Mouse (Mus musculus) embryonic facial prominence, embryonic 14.5 days (tissue): ENCODE results near the gene Cdkl1. TPM values are rescaled to one million over a fixed set of nuclear protein-coding genes. Genes with fewer than 3 reads are reported as not detected.

Experiments
- ATAC-seq: fragments of 200-750 bp; cut with Nextera tagmentation; 2 replicates; pipeline ENCODE4 v1.8.0; 2017; ENCODE audit warnings: low read depth, moderate number of reproducible peaks, moderate TSS enrichment
- DNase-seq: peaks from one replicate; pipeline ENCODE4 v3.0.0-alpha.2; 2015; ENCODE audit warnings: low spot score
- H3K27ac ChIP-seq: fragments of 300-500 bp; sonication (generic); replicated peaks from 2 replicates; pipeline ENCODE4 v1.5.1; 2014; ENCODE audit warnings: low read depth, mild to moderate bottlenecking, low read length, moderate library complexity
- H3K27me3 ChIP-seq: fragments of 300-500 bp; sonication (generic); replicated peaks from 2 replicates; pipeline ENCODE4 v1.6.1; 2014; ENCODE audit warnings: low read length; ENCODE audit not compliant: control insufficient read depth, insufficient read depth
- H3K36me3 ChIP-seq: fragments of 300-500 bp; sonication (generic); 2 replicates; pipeline ENCODE4 v1.6.1; 2014; ENCODE audit warnings: low read length, mixed read lengths; ENCODE audit not compliant: control insufficient read depth, insufficient read depth
- H3K4me1 ChIP-seq: fragments of 300-500 bp; sonication (generic); 2 replicates; pipeline ENCODE4 v1.6.1; 2014; ENCODE audit warnings: antibody characterized with exemption, low read length; ENCODE audit not compliant: control insufficient read depth, insufficient read depth
- H3K4me2 ChIP-seq: fragments of 300-500 bp; sonication (generic); 2 replicates; pipeline ENCODE4 v1.6.1; 2014; ENCODE audit warnings: low read depth, mild to moderate bottlenecking, low read length, moderate library complexity, mixed read lengths
- H3K4me3 ChIP-seq: fragments of 300-500 bp; sonication (generic); 2 replicates; pipeline ENCODE4 v1.5.1; 2014; ENCODE audit warnings: low read depth, mild to moderate bottlenecking, low read length
- H3K9ac ChIP-seq: fragments of 300-500 bp; sonication (generic); 2 replicates; pipeline ENCODE4 v1.6.1; 2014; ENCODE audit warnings: low read depth, mild to moderate bottlenecking, low read length, moderate library complexity, mixed read lengths
- H3K9me3 ChIP-seq: fragments of 300-500 bp; sonication (generic); 2 replicates; pipeline ENCODE4 v1.6.1; 2016; ENCODE audit warnings: low read length; ENCODE audit not compliant: control insufficient read depth
- WGBS: fragments of 180-500 bp; shearing (Covaris S2); extraction: QIAGEN DNeasy Blood & Tissue Kit; methylation state at CpG from one replicate; pipeline ENCODE4 v1.1.7; 2014; 5-methylcytosine and 5-hydroxymethylcytosine counted together
- polyA plus RNA-seq: library from polyadenylated mRNA; unstranded; fragments of >200 nt; fragmentation: Nextera tagmentation; extraction: Ambion mirVana; gene quantifications from 2 replicates; pipeline ENCODE4 v1.2.1, GENCODE M21; 2014

Cdkl1 gene
- polyA plus RNA-seq, 1 experiment from 2014 or later: 2.9 TPM

DNA sequence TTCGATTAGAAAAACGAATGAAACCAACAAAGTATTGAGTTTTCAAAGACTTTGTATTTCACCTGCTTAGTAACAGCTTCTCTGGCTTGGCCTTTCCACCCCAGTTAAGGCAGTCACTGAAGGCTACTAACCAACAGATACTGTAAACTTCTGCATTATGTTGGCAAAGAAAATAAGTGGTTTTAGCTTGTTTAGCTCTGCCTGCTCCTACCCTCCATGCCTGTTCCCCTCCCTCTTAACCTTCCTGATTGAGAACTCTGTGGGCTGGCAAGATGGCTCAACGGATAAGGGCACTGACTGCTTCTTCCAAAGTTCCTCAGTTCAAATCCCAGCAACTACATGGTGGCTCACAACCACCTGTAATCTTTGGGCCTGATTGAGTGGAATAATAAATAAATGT, 57.1 kb downstream of the Cdkl1 start:
- DNase-seq (no peak), ATAC-seq (no peak)
- 80% methylated on average over 3 of the region's 3 CpGs for WGBS
- Histone ChIP-seq H3K36me3 (no peaks in the 10 kb centered on the region), H3K27ac (no peak overlapping the region), H3K4me1 (no peaks in the 10 kb centered on the region), H3K9me3 (no peaks in the 10 kb centered on the region), H3K4me2 (no peak overlapping the region), H3K4me3 (no peak overlapping the region), H3K27me3 (no peaks in the 10 kb centered on the region), H3K9ac (no peak overlapping the region)

GRCm38 (mm10) chr12:69733518-69733917, 57.5 kb downstream of the Cdkl1 start:
- H3K36me3 ChIP-seq: no peaks in the 10 kb centered on the region
- no peaks in the 10 kb centered on the region for H3K9me3 ChIP-seq
- WGBS: 3% methylated on average over 2 of the region's 2 CpGs
- no peak overlapping the region for H3K27ac ChIP-seq
- H3K4me3 ChIP-seq: no peak overlapping the region
- no peaks in the 10 kb centered on the region for H3K27me3 ChIP-seq
- 0 out of 2 replicates have a peak, but pooled peaks have one; percentile 55 for ATAC-seq
- H3K4me2 ChIP-seq: no peak overlapping the region
- peak; percentile 92 for DNase-seq
- H3K4me1 ChIP-seq: no peaks in the 10 kb centered on the region
- H3K9ac ChIP-seq: no peak overlapping the region

DNA sequence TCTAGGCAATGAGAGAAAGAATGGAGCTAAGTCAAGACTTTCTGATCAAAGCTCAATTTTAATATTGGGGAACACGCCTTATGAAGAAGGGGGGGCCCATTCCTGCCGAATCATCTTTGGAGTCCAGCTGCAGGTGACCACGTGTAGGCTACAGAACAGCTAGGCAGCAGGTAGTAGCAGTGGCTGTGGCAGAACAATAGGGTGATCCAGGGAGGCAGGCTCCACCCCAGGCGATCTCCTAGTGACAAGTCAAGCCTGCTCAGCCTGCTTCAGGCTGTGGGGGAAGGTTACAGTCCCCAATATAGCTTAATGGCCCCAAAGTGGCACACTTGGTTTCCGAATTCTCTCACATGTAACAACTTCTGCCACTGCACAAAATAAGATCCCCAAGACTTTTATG, 58.8 kb downstream of the Cdkl1 start:
- Histone ChIP-seq H3K4me1 (no peaks in the 10 kb centered on the region), H3K27me3 (no peaks in the 10 kb centered on the region), H3K9ac (no peak overlapping the region), H3K9me3 (no peaks in the 10 kb centered on the region), H3K36me3 (no peaks in the 10 kb centered on the region), H3K4me3 (no peak overlapping the region), H3K27ac (no peak overlapping the region), H3K4me2 (no peak overlapping the region)
- no peak for ATAC-seq
- DNase-seq: no peak
- 46% methylated on average over 5 of the region's 5 CpGs for WGBS

DNA sequence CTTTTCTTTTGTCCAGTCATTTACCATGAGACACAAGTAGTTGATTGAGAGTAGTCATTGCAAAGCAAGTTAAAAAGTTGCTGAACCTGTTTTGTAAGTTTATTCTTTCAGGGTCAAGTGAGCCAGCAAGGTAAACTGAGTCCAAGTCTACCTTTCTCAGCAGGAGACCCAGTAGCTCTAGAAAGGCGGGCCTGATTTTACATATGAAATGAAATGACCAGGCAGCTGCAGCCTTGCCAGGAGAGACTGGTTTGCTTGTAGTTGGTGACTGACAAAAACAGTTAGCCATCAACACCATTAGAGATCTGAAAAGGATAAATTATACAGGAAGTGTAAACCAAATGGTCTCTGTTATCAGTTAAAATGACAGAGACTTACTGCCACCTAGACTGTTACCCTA, 60.8 kb downstream of the Cdkl1 start:
- Histone ChIP-seq H3K4me2 (no peak overlapping the region), H3K9ac (no peak overlapping the region), H3K36me3 (no peaks in the 10 kb centered on the region), H3K9me3 (no peaks in the 10 kb centered on the region), H3K27ac (no peak overlapping the region), H3K27me3 (no peaks in the 10 kb centered on the region), H3K4me1 (peaks cover 5% of the 10 kb centered on the region), H3K4me3 (no peak overlapping the region)
- WGBS: 77% methylated on average over 1 of the region's 1 CpGs
- ATAC-seq (no peak), DNase-seq (no peak)

- no peak overlapping the region for H3K4me2 ChIP-seq
- no peaks in the 10 kb centered on the region for H3K9me3 ChIP-seq
- no peaks in the 10 kb centered on the region for H3K36me3 ChIP-seq
- H3K27ac ChIP-seq: no peak overlapping the region
- H3K4me1 ChIP-seq: peaks cover 7% of the 10 kb centered on the region
- H3K4me3 ChIP-seq: no peak overlapping the region
- WGBS: 95% methylated on average over 1 of the region's 1 CpGs
- no peak for ATAC-seq
- DNase-seq: no peak
- no peak overlapping the region for H3K9ac ChIP-seq
- no peaks in the 10 kb centered on the region for H3K27me3 ChIP-seq
Measured at GRCm38 (mm10) chr12:69729246-69729645, 61.8 kb downstream of the Cdkl1 start.

DNA sequence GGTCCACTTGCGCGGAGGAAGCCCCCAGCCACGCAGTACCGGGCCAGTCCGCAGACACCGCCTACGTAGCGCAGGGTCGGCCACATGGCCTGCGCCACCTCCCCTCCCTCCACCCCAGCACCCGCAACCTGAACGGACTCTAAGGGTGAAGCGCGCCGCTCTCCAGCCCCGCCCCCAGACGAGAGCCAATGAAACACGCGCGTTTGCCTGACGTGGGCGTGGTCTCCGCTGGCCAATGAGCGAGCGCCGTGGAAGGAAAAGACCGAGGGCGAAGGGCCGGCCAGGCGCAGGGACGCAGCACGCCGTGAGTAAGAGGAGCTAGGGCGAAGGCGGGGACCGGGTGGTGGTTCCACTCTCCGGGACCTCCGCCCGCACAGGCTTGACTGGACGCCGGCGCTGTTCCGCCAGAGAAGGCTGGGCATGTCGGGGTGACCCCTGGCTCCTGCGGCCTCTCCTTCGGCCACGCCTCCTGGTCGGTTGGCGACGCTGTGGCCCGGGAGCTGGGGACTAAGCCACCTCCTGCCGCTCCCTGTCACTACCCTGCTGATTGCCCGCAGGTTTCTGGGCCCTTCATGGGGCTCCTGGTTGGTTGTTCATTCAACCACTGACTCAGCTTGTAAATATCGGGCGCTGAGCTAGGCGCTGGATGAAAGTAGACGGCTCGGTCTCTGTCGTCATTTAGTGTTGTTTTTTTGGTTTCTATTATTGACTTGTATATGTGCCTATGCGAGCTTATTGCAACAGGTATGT, 66.2 kb downstream of the Cdkl1 start, which contains the start of the genes L2hgdh and Atp5s:
Gene L2hgdh (minus strand): TSS at position 163 of the 750 bp plus-strand sequence.
Gene Atp5s (plus strand): TSS at position 240 of the 750 bp plus-strand sequence.
- under 1% methylated on average over 41 of the region's 60 CpGs for WGBS
- H3K4me1 ChIP-seq: peaks cover 14% of the 10 kb centered on the region
- H3K36me3 ChIP-seq: peaks cover 17% of the 10 kb centered on the region; the same call in 1 of the 2 replicates
- no peaks in the 10 kb centered on the region for H3K27me3 ChIP-seq
- H3K4me3 ChIP-seq: peak within 1 kb of the TSS; percentile 75
- peaks cover under 1% of the 10 kb centered on the region; the same call in 1 of the 2 replicates for H3K9me3 ChIP-seq
- DNase-seq: peak; percentile 97
- peak; percentile 97 for ATAC-seq
- H3K27ac ChIP-seq: peak within 1 kb of the TSS; percentile 80
- peak within 1 kb of the TSS; percentile 81 for H3K9ac ChIP-seq
- peak within 1 kb of the TSS; percentile 88 for H3K4me2 ChIP-seq

- Histone ChIP-seq H3K4me3 (peak overlapping the region; percentile 75), H3K9me3 (peaks cover 8% of the 10 kb centered on the region; the same call in 1 of the 2 replicates), H3K9ac (peak overlapping the region; percentile 81), H3K27me3 (no peaks in the 10 kb centered on the region), H3K4me1 (peaks cover 14% of the 10 kb centered on the region), H3K27ac (peak overlapping the region; percentile 80; the same call in 1 of the 2 replicates), H3K4me2 (peak overlapping the region; percentile 88), H3K36me3 (peaks cover 24% of the 10 kb centered on the region)
- WGBS: 5% methylated on average over 20 of the region's 24 CpGs
- DNase-seq (no peak), ATAC-seq (no peak; the same call in 1 of the 2 replicates)
Measured at GRCm38 (mm10) chr12:69724018-69724710, 66.9 kb downstream of the Cdkl1 start.

DNA sequence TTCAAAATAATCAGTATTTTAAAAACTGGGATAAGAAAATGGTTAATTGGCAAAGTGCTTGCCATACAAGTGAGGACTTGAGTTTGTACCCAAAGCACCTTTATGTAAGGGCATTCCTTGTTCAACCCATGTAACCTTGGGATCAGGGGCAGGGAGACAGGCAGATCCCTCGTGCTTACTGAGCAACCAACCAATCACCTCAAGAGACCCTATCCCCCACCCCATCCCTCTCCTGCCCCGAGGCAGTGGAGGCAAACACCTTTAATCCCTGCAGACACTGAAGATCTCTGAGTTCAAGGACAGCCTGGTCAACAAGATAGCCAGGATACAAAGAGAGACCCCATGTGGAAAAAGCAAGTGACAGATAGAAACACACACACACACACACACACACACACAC, 67.7 kb downstream of the Cdkl1 start:
- peaks cover 16% of the 10 kb centered on the region; the same call in 1 of the 2 replicates for H3K9me3 ChIP-seq
- WGBS: 63% methylated on average over 2 of the region's 2 CpGs
- DNase-seq (no peak), ATAC-seq (no peak)
- peaks cover 14% of the 10 kb centered on the region for H3K4me1 ChIP-seq
- H3K36me3 ChIP-seq: peaks cover 31% of the 10 kb centered on the region
- no peaks in the 10 kb centered on the region for H3K27me3 ChIP-seq
- peak overlapping the region; percentile 88 for H3K4me2 ChIP-seq
- H3K27ac ChIP-seq: no peak overlapping the region
- 0 out of 2 replicates have a peak overlapping the region, but pooled peaks have one; percentile 81 for H3K9ac ChIP-seq
- H3K4me3 ChIP-seq: peak overlapping the region; percentile 75
